Mouse (Mus musculus): ENCODE results near the gene Nlk.

The Nlk gene

GRCm38 (mm10) chr11:78696777-78697752 lies at the start of gene Nlk:
Gene Nlk, minus strand, starts transcription at chr11:78697373.
- peak; percentile 99 for DNase-seq (ENCODE audit: low read depth)

GRCm38 (mm10) chr11:78746264-78746663 lies 49.1 kb upstream of the Nlk start:
- no peak for DNase-seq (ENCODE audit: low read depth)

- DNase-seq (ENCODE audit: low read depth), result no peak
Measured at GRCm38 (mm10) chr11:78745475-78745874, 48.3 kb upstream of the Nlk start.

GRCm38 (mm10) chr11:78742461-78742860 lies 45.3 kb upstream of the Nlk start:
- DNase-seq (ENCODE audit: low read depth), result no peak

- no peak for DNase-seq (ENCODE audit: low read depth)
Measured at GRCm38 (mm10) chr11:78741958-78742357, 44.8 kb upstream of the Nlk start.

GRCm38 (mm10) chr11:78739361-78739760 lies 42.2 kb upstream of the Nlk start:
- DNase-seq (ENCODE audit: low read depth), result no peak

- no peak for DNase-seq (ENCODE audit: low read depth)
Measured at GRCm38 (mm10) chr11:78736877-78737408, 39.8 kb upstream of the Nlk start.

- no peak for DNase-seq (ENCODE audit: low read depth)
Measured at GRCm38 (mm10) chr11:78735168-78735567, 38.0 kb upstream of the Nlk start.

- no peak for DNase-seq (ENCODE audit: low read depth)
Measured at GRCm38 (mm10) chr11:78732619-78733018, 35.4 kb upstream of the Nlk start.

GRCm38 (mm10) chr11:78730902-78731301 lies 33.7 kb upstream of the Nlk start:
- DNase-seq (ENCODE audit: low read depth), result peak; percentile 15

- DNase-seq (ENCODE audit: low read depth), result no peak
Measured at GRCm38 (mm10) chr11:78728041-78728440, 30.9 kb upstream of the Nlk start.

- DNase-seq (ENCODE audit: low read depth), result no peak
Measured at GRCm38 (mm10) chr11:78726366-78726765, 29.2 kb upstream of the Nlk start.

- no peak for DNase-seq (ENCODE audit: low read depth)
Measured at GRCm38 (mm10) chr11:78724792-78725191, 27.6 kb upstream of the Nlk start.

- no peak for DNase-seq (ENCODE audit: low read depth)
Measured at GRCm38 (mm10) chr11:78721419-78721818, 24.2 kb upstream of the Nlk start.

- no peak for DNase-seq (ENCODE audit: low read depth)
Measured at GRCm38 (mm10) chr11:78717655-78718054, 20.5 kb upstream of the Nlk start.

- DNase-seq (ENCODE audit: low read depth), result no peak
Measured at GRCm38 (mm10) chr11:78708642-78709041, 11.5 kb upstream of the Nlk start.

GRCm38 (mm10) chr11:78706026-78706425 lies 8.9 kb upstream of the Nlk start:
- no peak for DNase-seq (ENCODE audit: low read depth)

GRCm38 (mm10) chr11:78703085-78703484 lies 5.9 kb upstream of the Nlk start:
- no peak for DNase-seq (ENCODE audit: low read depth)

GRCm38 (mm10) chr11:78702319-78702718 lies 5.1 kb upstream of the Nlk start:
- DNase-seq (ENCODE audit: low read depth), result no peak

GRCm38 (mm10) chr11:78697753-78698171 lies 589 bp upstream of the Nlk start:
- DNase-seq (ENCODE audit: low read depth), result peak; percentile 95

- DNase-seq (ENCODE audit: low read depth), result no peak
Measured at GRCm38 (mm10) chr11:78694249-78694648, 2.9 kb downstream of the Nlk start.

- no peak for DNase-seq (ENCODE audit: low read depth)
Measured at GRCm38 (mm10) chr11:78693307-78693706, 3.9 kb downstream of the Nlk start.

- DNase-seq (ENCODE audit: low read depth), result no peak
Measured at GRCm38 (mm10) chr11:78691201-78691600, 6.0 kb downstream of the Nlk start.
